Mouse (Mus musculus): ENCODE data around the gene Hoxd9. TPM values are rescaled to one million over a fixed set of nuclear protein-coding genes. Genes with fewer than 3 reads are reported as not detected.

Gene Hoxd9
- polyA plus RNA-seq, 1 experiment, result not detected

- TF ChIP-seq GATA1 (IDR thresholded peaks at IDR 0.05; ENCODE audit: low read length) (no peak), TAL1 (IDR thresholded peaks at IDR 0.05; ENCODE audit: low read length) (no peak)
- Histone ChIP-seq H3K9me3 (ENCODE audit: control insufficient read depth, low read length) (no peaks in the 10 kb centered on the region), H3K4me1 (ENCODE audit: control insufficient read depth) (peaks cover 1% of the 10 kb centered on the region; the same call in 1 of the 2 replicates), H3K4me3 (replicated peaks) (no peak overlapping the region), H3K27me3 (ENCODE audit: control insufficient read depth) (peaks cover 91% of the 10 kb centered on the region), H3K36me3 (ENCODE audit: control insufficient read depth) (no peaks in the 10 kb centered on the region)
These were observed 16.7 kb downstream of the Hoxd9 start for GRCm38 (mm10) chr2:74714156-74714789.

GRCm38 (mm10) chr2:74714881-74715280, 17.4 kb downstream of the Hoxd9 start:
- Histone ChIP-seq H3K9me3 (ENCODE audit: control insufficient read depth, low read length) (no peaks in the 10 kb centered on the region), H3K4me3 (replicated peaks) (no peak overlapping the region), H3K4me1 (ENCODE audit: control insufficient read depth) (peaks cover 1% of the 10 kb centered on the region; the same call in 1 of the 2 replicates), H3K36me3 (ENCODE audit: control insufficient read depth) (no peaks in the 10 kb centered on the region), H3K27me3 (ENCODE audit: control insufficient read depth) (peaks cover 90% of the 10 kb centered on the region)
- TF ChIP-seq GATA1 (IDR thresholded peaks at IDR 0.05; ENCODE audit: low read length) (no peak), TAL1 (IDR thresholded peaks at IDR 0.05; ENCODE audit: low read length) (no peak)

- Histone ChIP-seq H3K4me3 (replicated peaks) (no peak overlapping the region), H3K27me3 (ENCODE audit: control insufficient read depth) (peaks cover 86% of the 10 kb centered on the region)
- no peak for TF ChIP-seq GATA1 (IDR thresholded peaks at IDR 0.05; ENCODE audit: low read length)
- TF ChIP-seq TAL1 (IDR thresholded peaks at IDR 0.05; ENCODE audit: low read length), result no peak
These were observed 18.1 kb downstream of the Hoxd9 start for GRCm38 (mm10) chr2:74715504-74716241.

GRCm38 (mm10) chr2:74720384-74720783, 22.9 kb downstream of the Hoxd9 start:
- no peaks in the 10 kb centered on the region for H3K36me3 ChIP-seq (ENCODE audit: control insufficient read depth)
- peaks cover 1% of the 10 kb centered on the region; the same call in 1 of the 2 replicates for H3K4me1 ChIP-seq (ENCODE audit: control insufficient read depth)
- H3K4me3 ChIP-seq (replicated peaks), result no peak overlapping the region
- H3K9me3 ChIP-seq (ENCODE audit: control insufficient read depth, low read length), result no peaks in the 10 kb centered on the region
- peaks cover 86% of the 10 kb centered on the region for H3K27me3 ChIP-seq (ENCODE audit: control insufficient read depth)
- TF ChIP-seq TAL1 (IDR thresholded peaks at IDR 0.05; ENCODE audit: low read length) (no peak), GATA1 (IDR thresholded peaks at IDR 0.05; ENCODE audit: low read length) (no peak)

More at GRCm38 (mm10) chr2:74715504-74716241, 18.1 kb downstream of the Hoxd9 start:
- no peaks in the 10 kb centered on the region for H3K9me3 ChIP-seq (ENCODE audit: control insufficient read depth, low read length)
- H3K36me3 ChIP-seq (ENCODE audit: control insufficient read depth), result no peaks in the 10 kb centered on the region
- peaks cover 1% of the 10 kb centered on the region; the same call in 1 of the 2 replicates for H3K4me1 ChIP-seq (ENCODE audit: control insufficient read depth)

GRCm38 (mm10) chr2:74720955-74721491, 23.5 kb downstream of the Hoxd9 start:
- H3K4me1 ChIP-seq (ENCODE audit: control insufficient read depth), result no peaks in the 10 kb centered on the region
- H3K9me3 ChIP-seq (ENCODE audit: control insufficient read depth, low read length), result no peaks in the 10 kb centered on the region
- TF ChIP-seq GATA1 (IDR thresholded peaks at IDR 0.05; ENCODE audit: low read length) (no peak), TAL1 (IDR thresholded peaks at IDR 0.05; ENCODE audit: low read length) (no peak)
- H3K36me3 ChIP-seq (ENCODE audit: control insufficient read depth), result no peaks in the 10 kb centered on the region
- no peak overlapping the region for H3K4me3 ChIP-seq (replicated peaks)
- peaks cover 86% of the 10 kb centered on the region for H3K27me3 ChIP-seq (ENCODE audit: control insufficient read depth)

- Histone ChIP-seq H3K9me3 (ENCODE audit: control insufficient read depth, low read length) (no peaks in the 10 kb centered on the region), H3K4me1 (ENCODE audit: control insufficient read depth) (no peaks in the 10 kb centered on the region), H3K4me3 (replicated peaks) (no peak overlapping the region), H3K36me3 (ENCODE audit: control insufficient read depth) (no peaks in the 10 kb centered on the region), H3K27me3 (ENCODE audit: control insufficient read depth) (peaks cover 88% of the 10 kb centered on the region)
- no peak for TF ChIP-seq TAL1 (IDR thresholded peaks at IDR 0.05; ENCODE audit: low read length)
- no peak for TF ChIP-seq GATA1 (IDR thresholded peaks at IDR 0.05; ENCODE audit: low read length)
These were observed 24.4 kb downstream of the Hoxd9 start for GRCm38 (mm10) chr2:74721882-74722281.

GRCm38 (mm10) chr2:74722949-74723348, 25.4 kb downstream of the Hoxd9 start:
- Histone ChIP-seq H3K9me3 (ENCODE audit: control insufficient read depth, low read length) (no peaks in the 10 kb centered on the region), H3K4me3 (replicated peaks) (no peak overlapping the region), H3K27me3 (ENCODE audit: control insufficient read depth) (peaks cover 89% of the 10 kb centered on the region), H3K36me3 (ENCODE audit: control insufficient read depth) (no peaks in the 10 kb centered on the region), H3K4me1 (ENCODE audit: control insufficient read depth) (no peaks in the 10 kb centered on the region)
- no peak for TF ChIP-seq GATA1 (IDR thresholded peaks at IDR 0.05; ENCODE audit: low read length)

GRCm38 (mm10) chr2:74724244-74725015, 26.9 kb downstream of the Hoxd9 start:
- Histone ChIP-seq H3K9me3 (ENCODE audit: control insufficient read depth, low read length) (no peaks in the 10 kb centered on the region), H3K4me3 (replicated peaks) (no peak overlapping the region), H3K27me3 (ENCODE audit: control insufficient read depth) (peaks cover 96% of the 10 kb centered on the region), H3K36me3 (ENCODE audit: control insufficient read depth) (no peaks in the 10 kb centered on the region), H3K4me1 (ENCODE audit: control insufficient read depth) (no peaks in the 10 kb centered on the region)
- TF ChIP-seq TAL1 (IDR thresholded peaks at IDR 0.05; ENCODE audit: low read length), result no peak
- no peak for TF ChIP-seq GATA1 (IDR thresholded peaks at IDR 0.05; ENCODE audit: low read length)
